Mouse (Mus musculus) urinary bladder, postnatal 0 days (tissue): ENCODE results near the gene Gm4969. TPM values are rescaled to one million over a fixed set of nuclear protein-coding genes. Genes with fewer than 3 reads are reported as not detected.

Source experiments
- microRNA-seq: library from miRNA; unstranded; fragments of <30 nt; microRNA quantifications from one replicate; pipeline ENCODE4, GENCODE M21; 2016
- polyA plus RNA-seq: library from polyadenylated mRNA; unstranded; fragments of >200 nt; fragmentation: Nextera tagmentation; extraction: Ambion mirVana; gene quantifications from 2 replicates; pipeline ENCODE4 v1.2.1, GENCODE M21; 2015

Gm4969 gene
- polyA plus RNA-seq, result 0.71 and 1.3 TPM in 2 replicates

DNA sequence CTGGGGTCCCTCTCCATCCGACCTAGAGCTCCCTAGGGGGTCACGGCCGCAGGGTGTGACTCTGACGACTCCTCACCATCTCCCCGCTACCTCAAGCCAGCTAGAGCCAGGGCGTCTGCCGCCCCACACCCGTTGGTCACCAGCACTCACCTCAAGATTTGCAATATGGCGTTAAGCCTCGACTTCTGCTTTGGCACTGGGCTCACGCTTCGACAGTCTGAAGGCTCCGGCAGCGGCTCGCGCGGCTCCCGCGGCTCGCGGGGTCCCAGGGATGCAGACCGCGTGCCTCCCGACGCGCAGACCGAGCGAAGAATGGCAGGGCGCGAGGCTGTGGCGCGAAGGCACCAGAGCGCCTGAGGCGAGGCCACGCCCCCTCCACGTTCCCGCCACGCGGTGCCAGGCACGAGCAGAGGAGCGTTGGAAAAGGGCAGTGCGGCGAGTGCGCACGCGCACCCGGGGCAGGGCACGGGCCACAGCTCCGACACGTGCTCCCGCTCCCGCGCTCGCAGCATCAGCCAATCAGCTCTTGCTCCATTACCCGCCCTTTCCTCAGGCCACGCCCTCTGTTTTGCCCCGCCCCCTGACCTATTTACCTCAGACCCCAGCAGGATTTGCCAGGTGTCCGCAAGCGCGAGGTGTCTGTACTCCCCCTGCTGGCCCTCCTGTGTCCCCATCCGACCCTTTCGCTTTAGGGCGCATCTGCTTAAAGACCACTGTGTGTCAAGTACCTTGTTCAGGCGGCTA lies at the start of gene Gm4969:
TSS of gene Gm4969 (minus strand) at position 341 of the 744 bp plus-strand sequence.

DNA sequence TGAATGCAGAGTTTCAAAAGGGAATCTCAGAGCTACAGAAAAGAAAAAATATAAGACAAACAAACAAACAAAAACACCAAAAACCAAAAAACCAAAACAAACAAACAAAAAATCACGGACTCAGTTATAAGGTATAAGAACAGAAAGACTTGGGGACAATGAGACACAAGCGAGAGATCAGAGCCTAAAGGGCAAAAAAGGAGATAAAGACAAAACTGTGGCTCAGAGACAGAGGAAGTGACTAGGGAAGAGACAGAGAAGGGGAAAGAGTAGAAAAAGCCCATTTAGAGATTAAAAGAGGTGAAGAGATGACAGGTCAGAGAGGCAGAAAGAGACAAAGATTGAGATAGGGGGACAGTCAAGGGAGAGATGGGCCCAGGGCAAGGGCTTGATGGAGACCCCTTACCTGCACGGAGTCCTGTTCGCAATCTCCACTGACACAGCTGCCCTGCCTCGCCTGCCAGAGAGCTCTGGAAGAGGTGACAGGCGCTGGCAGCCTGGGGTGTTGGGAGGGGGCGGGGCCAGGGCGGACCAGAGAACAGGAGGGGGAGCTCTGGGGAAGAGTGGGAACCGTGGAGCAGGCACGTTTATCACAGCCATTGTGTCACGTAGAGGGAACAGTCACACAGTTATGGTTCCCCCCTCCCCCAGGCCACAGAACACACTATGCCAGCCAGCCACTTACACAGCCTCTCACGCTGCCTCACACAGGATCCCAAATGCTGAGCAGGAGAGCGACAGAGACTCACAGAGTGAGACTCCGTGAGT lies 47.7 kb upstream of the Gm4969 start, which contains the start of gene Gipr:
TSS of gene Gipr (minus strand) at position 472 of the 768 bp plus-strand sequence.

DNA sequence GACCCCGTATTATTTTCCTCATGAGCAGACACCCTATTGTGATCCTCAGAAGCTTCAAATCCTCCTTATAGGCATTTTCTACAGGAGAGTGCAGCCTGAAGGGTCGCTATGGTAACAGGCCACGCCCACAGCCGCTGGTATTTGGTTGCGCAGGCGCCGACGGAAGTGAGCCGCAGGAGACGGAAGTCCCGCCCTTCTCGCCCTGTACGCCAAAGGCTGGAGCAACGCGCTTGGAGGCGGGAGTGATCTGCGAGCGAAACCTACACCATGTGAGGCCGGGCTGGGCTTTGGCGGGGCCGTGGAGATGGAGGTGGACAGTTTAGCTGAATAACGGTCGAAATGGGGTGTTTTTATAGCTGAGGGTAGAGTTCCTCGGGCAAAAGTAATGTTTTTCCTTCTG lies 31.5 kb upstream of the Gm4969 start, which contains the start of gene Snrpd2:
TSS of gene Snrpd2 (plus strand) at position 97 of the 400 bp plus-strand sequence.

DNA sequence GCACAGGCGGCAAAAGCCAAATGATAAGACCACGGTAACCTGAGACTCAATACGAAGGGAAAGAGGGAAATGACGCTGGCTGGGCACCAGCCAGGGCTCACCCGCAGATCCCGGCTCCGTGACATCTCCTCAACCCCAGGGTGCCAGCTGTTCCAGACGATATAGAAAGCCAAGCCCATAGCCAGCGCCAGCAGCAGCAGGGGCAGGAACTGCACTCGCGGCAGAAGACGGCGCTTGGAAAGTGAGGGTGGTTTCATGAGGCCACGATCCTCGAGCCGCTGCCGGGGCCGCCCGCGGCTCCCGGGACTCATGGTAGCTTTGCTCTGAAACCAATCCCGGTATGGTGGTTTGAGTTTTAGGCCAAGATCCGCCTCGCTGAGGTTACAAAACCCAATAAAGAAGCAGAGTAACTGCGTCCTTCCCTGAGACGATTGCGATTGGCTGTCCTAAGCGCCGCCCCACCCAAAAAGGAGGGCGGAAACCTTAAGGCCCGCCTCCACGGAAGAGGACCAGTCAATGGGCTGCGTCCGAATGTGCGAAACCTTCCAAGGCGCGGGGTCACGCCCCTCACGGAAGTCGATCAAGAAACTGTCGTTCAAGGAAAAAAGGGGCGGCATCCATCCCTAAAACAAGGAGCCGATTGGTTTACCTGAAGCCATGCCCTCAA lies 30.8 kb upstream of the Gm4969 start, which contains the start of gene Qpctl:
TSS of gene Qpctl (minus strand) at position 417 of the 667 bp plus-strand sequence.

DNA sequence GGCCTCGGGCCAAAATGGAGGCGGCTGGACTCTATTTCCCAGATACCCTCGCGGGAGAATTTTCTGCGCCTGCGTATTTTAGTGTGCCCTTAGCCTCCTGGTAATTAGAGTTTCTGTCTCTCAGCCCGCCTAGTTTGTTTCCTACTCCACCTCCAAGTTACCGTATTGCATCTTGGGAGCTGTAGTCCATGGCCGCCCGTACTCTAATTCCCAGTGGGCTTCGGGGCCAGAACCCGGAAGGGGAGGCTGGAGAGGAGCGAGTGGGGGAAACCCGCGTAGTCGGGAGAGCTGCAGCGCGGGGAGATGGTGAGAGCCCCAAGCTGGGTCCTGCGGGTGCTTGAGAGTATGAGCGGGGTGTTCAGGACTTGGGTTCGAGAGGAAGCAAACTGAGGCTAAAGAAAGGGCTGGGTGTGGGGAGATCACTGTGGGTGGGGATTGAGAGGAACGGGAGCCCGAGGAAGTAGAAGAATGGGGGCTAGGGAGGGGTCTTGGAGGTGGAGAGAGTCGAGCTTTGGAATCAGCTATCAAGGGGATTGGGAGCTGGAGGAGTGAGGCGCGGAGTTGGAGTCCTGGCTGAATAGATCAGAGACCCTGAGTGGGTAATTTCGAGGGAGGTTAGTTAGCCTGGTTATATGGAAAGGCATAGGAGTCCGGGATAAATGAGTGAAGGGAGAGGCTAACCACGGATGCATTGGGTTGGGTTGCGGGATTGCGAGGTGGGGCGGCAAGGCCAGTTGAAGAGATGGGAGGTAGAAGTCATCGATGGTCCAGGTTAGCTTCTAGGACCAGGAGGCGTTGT lies 1.7 kb upstream of the Gm4969 start, which contains the start of gene Fbxo46:
TSS of gene Fbxo46 (plus strand) at position 229 of the 799 bp plus-strand sequence.

DNA sequence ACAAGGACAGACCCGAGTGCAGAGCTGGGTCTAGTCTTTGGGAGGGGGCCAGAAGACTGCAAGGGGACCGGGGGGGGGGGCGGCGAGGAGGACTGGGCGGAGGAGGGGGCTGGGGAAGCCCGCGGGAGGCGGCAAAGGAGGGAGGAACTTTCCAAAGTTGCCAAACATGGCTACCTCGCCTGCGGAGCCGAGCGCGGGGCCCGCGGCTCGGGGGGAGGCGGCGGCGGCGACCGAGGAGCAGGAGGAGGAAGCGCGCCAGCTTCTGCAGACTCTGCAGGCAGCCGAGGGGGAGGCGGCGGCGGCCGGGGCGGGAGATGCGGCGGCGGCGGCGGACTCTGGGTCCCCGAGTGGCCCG lies 23.7 kb downstream of the Gm4969 start, which contains the start of gene Six5:
TSS of gene Six5 (plus strand) at position 124 of the 355 bp plus-strand sequence.

DNA sequence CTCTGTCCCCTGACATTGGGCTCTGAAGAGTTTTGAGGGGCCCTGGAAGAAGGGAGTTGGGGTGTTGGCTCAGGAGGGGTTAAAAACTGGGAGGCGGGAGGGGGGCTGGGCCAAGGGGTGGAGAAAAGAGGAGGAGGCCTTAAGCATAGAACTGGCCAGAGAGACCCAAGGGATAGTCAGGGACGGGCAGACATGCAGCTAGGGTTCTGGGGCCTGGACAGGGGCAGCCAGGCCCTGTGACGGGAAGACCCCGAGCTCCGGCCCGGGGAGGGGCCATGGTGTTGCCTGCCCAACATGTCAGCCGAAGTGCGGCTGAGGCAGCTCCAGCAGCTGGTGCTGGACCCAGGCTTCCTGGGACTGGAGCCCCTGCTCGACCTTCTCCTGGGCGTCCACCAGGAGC lies 34.5 kb downstream of the Gm4969 start, which contains the start of gene Dmpk:
TSS of gene Dmpk (plus strand) at position 149 of the 400 bp plus-strand sequence.

DNA sequence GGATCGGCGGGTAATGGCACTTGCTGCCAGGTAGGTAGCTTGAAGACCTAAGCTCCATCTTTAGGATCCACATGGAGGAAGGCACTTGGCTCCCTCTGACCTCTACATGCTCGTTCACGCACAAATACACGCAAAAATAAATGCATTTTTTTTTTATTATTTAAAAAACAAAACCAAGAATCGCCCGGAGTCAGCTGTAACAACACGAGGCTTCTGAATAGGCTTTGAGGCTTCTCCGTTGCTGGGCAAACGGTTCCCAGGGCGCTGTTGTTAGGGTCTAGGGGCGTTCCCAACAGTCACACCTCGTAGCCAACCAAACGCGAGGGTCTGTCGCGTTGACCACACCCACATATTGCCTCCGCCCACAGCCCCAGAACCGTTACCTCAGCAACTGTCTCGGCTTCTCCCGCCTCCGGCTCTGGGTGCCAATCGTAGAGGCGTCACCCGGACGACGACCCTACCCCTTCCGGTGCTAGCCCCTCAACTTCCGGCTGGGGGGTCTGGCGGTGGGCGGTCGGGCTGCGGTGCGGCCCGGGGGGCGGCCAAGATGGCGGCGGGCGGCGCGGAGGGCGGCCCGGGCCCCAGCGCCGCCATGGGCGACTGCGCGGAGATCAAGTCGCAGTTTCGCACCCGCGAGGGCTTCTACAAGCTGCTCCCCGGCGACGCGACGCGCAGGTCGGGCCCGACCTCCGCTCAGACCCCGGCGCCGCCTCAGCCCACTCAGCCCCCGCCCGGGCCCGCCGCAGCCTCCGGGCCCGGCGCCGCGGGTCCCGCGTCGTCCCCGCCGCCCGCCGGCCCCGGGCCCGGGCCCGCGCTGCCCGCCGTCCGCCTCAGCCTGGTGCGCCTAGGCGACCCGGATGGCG lies 42.2 kb downstream of the Gm4969 start, which contains the start of gene Dmwd:
TSS of gene Dmwd (plus strand) at position 505 of the 863 bp plus-strand sequence.

DNA sequence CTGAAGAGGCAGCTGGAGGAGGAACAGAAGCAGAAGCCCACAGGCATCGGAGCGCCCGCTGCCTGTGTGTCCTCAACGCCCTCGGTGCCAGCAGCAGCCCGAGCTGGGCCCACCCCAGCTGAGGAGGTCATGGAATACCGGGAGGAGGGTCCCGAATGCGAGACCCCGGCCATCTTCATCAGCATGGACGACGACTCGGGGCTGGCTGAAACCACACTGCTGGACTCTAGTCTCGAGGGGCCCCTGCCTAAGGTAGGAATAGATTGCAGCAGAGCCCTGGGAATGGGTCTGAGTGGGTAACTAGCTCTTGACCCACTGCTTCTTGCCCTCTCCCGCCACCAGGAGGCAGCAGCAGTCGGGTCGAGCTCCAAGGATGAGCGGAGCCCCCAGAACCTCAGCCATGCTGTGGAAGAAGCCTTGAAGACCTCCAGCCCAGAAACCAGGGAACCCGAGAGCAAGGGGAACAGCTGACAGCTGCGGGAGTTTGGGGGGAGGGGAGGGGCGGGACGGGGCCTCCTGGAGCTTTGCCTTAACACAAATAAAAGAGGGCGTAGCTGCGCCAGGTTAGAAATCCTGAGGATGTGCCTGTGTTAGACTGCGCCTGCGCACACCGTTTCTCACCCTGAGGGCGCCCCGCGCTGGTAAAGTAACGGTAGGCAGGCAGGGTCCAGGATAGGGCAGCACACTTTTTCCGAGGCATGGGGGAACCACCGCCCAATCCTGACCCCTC lies 64.0 kb downstream of the Gm4969 start, which contains the start of gene Rsph6a:
TSS of gene Rsph6a (plus strand) at position 644 of the 730 bp plus-strand sequence.

Small RNA genes within 50 kb of the gene (microRNA-seq; reads per million reads assigned to microRNA genes)
- gene Mir3100, result 3.1 reads per million, percentile 2 among the genes with 10 or more reads in this experiment

Other genes with a start within 250 kb of the Gm4969 start
- gene Pglyrp1, start 247.0 kb downstream of the Gm4969 start, polyA plus RNA-seq, result 2.7 and 5.1 TPM in 2 replicates
- 11.8 and 12.3 TPM in 2 replicates for gene Ccdc61, start 208.0 kb downstream of the Gm4969 start, polyA plus RNA-seq
- 0.19 and 0.20 TPM in 2 replicates for gene Nova2, start 192.5 kb downstream of the Gm4969 start, polyA plus RNA-seq
- not detected in 2 replicates for gene Nanos2, start 131.0 kb downstream of the Gm4969 start, polyA plus RNA-seq
- gene Mypop, start 127.1 kb downstream of the Gm4969 start, polyA plus RNA-seq, result 2.3 and 2.4 TPM in 2 replicates
- gene Irf2bp1, start 114.3 kb downstream of the Gm4969 start, polyA plus RNA-seq, result 7.5 and 8.1 TPM in 2 replicates
- not detected in 2 replicates for gene Foxa3, start 94.8 kb downstream of the Gm4969 start, polyA plus RNA-seq
- 10.3 and 10.6 TPM in 2 replicates for gene Sympk, start 94.0 kb downstream of the Gm4969 start, polyA plus RNA-seq
- not detected in 2 replicates for gene Rsph6a, start 63.7 kb downstream of the Gm4969 start, polyA plus RNA-seq
- 7.3 and 9.4 TPM in 2 replicates for gene Dmwd, start 42.1 kb downstream of the Gm4969 start, polyA plus RNA-seq
- gene Dmpk, start 34.5 kb downstream of the Gm4969 start, polyA plus RNA-seq, result 567 and 705 TPM in 2 replicates
- gene Six5, start 23.8 kb downstream of the Gm4969 start, polyA plus RNA-seq, result 28.4 and 30.6 TPM in 2 replicates
- gene Fbxo46, start 1.5 kb upstream of the Gm4969 start, polyA plus RNA-seq, result 5.8 and 6.1 TPM in 2 replicates
- gene Qpctl, start 30.9 kb upstream of the Gm4969 start, polyA plus RNA-seq, result 11.9 and 12.2 TPM in 2 replicates
- gene Snrpd2, start 31.4 kb upstream of the Gm4969 start, polyA plus RNA-seq, result 189 and 191 TPM in 2 replicates
- gene Gipr, start 47.8 kb upstream of the Gm4969 start, polyA plus RNA-seq, result 0.37 and 0.49 TPM in 2 replicates
- 26.0 and 26.1 TPM in 2 replicates for gene Eml2, start 58.1 kb upstream of the Gm4969 start, polyA plus RNA-seq
- gene Gpr4, start 94.2 kb upstream of the Gm4969 start, polyA plus RNA-seq, result 13.5 and 15.9 TPM in 2 replicates
- gene Opa3, start 110.0 kb upstream of the Gm4969 start, polyA plus RNA-seq, result 24.9 and 26.7 TPM in 2 replicates
- gene Vasp, start 153.4 kb upstream of the Gm4969 start, polyA plus RNA-seq, result 110 and 122 TPM in 2 replicates
- gene Ppm1n, start 161.7 kb upstream of the Gm4969 start, polyA plus RNA-seq, result 0.37 TPM in 1 of 2 replicates, not detected in the other
- 19.9 and 21.9 TPM in 2 replicates for gene Rtn2, start 164.3 kb upstream of the Gm4969 start, polyA plus RNA-seq
- 0.57 and 0.75 TPM in 2 replicates for gene Fosb, start 191.7 kb upstream of the Gm4969 start, polyA plus RNA-seq
- gene Ercc1, start 226.4 kb upstream of the Gm4969 start, polyA plus RNA-seq, result 48.3 and 53.8 TPM in 2 replicates
- gene Cd3eap, start 241.1 kb upstream of the Gm4969 start, polyA plus RNA-seq, result 13.3 and 13.8 TPM in 2 replicates
- 9.7 and 11.9 TPM in 2 replicates for gene Ppp1r13l, start 241.4 kb upstream of the Gm4969 start, polyA plus RNA-seq